Mouse (Mus musculus): ENCODE measurements around the gene Snx25.
A peak's percentile ranks its signal among the peaks of the same experiment; 100 is the strongest.

The Snx25 gene

GRCm38 (mm10) chr8:46007050-46007672, 144.8 kb downstream of the Snx25 start:
- DNase-seq = no peak

GRCm38 (mm10) chr8:46005596-46005995, 146.4 kb downstream of the Snx25 start, which contains the start of gene Ankrd37:
Gene Ankrd37 (minus strand): TSS chr8:46005707.
- DNase-seq = no peak

GRCm38 (mm10) chr8:45999784-46000705, 151.9 kb downstream of the Snx25 start:
- peak; percentile 99 for DNase-seq

- DNase-seq = no peak
These were observed 152.7 kb downstream of the Snx25 start, which contains the start of gene Lrp2bp for GRCm38 (mm10) chr8:45999138-45999783. Gene Lrp2bp (plus strand): TSS chr8:45999303.

- DNase-seq = no peak
These were observed 153.7 kb downstream of the Snx25 start for GRCm38 (mm10) chr8:45998228-45998627.

GRCm38 (mm10) chr8:45995576-45995975, 156.4 kb downstream of the Snx25 start:
- DNase-seq = no peak

- DNase-seq = no peak
These were observed 157.8 kb downstream of the Snx25 start for GRCm38 (mm10) chr8:45994111-45994510.

GRCm38 (mm10) chr8:45990631-45991310, 161.2 kb downstream of the Snx25 start:
- no peak for DNase-seq

- DNase-seq = no peak
These were observed 163.8 kb downstream of the Snx25 start for GRCm38 (mm10) chr8:45988189-45988588.

- DNase-seq = no peak
These were observed 165.3 kb downstream of the Snx25 start for GRCm38 (mm10) chr8:45986665-45987064.
